Mouse (Mus musculus) brain, embryonic 14.5 days (tissue): ENCODE measurements at regions not wholly inside any gene's neighbourhood (a gene's known extent, or its start where the extent isn't known, plus 50 kb on each side); places are given as distances from the start of the nearest gene placed in this dataset.
"Not testable (repeated sequence)": the region's sequence is repeated elsewhere in the genome, so short reads cannot be mapped to it uniquely, and the experiment has no call there.

Experiments
- DNase-seq: peaks from one replicate; pipeline ENCODE4 v3.0.0-alpha.2; 2011; ENCODE audit warnings: low read depth
- CTCF ChIP-seq: fragments of 200-500 bp; IDR thresholded peaks from 2 replicates; pipeline ENCODE4 v1.5.1; 2012; ENCODE audit warnings: inconsistent platforms, mild to moderate bottlenecking, moderate library complexity, borderline replicate concordance; ENCODE audit not compliant: insufficient read depth, insufficient read length; ENCODE audit errors: extremely low read depth
- POLR2A ChIP-seq: fragments of 200-500 bp; IDR thresholded peaks from 2 replicates; pipeline ENCODE4 v1.6.1; 2012; ENCODE audit warnings: mild to moderate bottlenecking, inconsistent platforms, borderline replicate concordance; ENCODE audit not compliant: poor library complexity, insufficient read depth, insufficient read length, severe bottlenecking; ENCODE audit errors: extremely low read depth

DNA sequence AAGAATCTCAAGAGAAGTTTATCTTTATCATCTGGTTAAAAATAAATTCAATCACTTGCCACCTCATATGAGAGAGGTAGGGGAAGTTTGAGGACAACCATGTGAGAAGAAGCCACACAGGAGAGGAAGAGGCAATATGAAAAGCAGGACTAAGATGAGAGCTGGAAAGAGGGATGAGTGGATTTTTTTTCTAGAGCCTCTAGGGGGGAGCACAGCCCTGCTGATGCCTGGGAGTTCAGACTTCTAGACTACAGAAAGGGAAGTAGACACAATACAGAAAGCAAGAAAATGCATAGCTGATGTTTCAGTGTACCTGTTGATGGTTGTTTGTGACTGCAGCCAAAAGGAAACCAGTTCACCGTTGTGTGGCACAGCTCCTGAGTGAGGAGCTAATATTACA, 108.6 kb upstream of the Tacr1 start:
- no peak for DNase-seq
- TF ChIP-seq CTCF (no peak), POLR2A (no peak)

DNA sequence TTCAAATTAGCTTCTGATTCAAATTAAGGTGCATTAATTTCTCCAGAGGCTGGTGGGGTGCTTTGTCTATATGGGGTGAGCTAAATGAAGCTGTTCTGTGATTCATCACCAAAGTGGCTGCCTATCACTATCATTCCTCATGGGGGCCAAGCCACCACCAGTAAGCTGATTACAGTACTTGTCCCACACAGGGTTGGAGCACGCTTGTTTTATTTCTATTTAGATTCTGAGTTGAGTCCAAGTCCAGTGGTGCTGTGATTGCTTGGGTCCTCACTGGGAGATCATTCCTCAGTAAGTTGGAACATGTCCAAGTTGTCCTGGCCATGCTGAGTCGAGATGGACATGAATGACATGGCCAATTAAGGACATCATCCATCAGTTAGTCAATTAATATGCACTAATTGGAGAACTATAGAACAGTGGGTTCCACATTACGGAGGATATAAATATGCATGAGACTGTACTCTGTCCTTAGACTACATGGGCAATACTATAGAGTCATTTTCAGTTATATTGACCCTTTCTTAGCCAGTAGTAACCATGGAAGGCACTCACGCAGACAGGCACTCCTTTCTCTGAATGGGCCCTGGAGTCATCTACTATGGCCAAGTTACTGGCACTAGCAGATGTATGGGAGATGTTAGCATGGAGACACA, 105.3 kb upstream of the Tacr1 start:
- DNase-seq = peak; percentile 66
- TF ChIP-seq CTCF = no peak
- TF ChIP-seq POLR2A = no peak

DNA sequence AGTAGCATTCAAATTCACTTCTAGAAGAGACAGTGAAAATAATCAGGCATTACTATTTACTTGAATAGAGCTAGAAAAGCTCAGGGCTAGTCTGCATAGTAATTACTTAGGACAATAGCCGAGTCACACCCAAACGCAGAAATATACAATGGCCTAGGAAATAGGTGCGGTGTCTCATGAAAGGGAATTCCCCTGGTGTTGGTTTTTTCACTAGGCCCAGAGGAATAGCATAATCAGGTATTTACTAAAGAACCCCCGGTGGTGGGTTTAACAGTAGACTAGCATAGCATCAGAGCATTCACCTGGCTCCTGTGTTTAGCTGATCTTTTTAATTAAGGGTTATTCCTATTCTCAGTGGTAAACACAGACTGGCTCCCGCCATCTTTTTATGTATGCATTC, 99.9 kb upstream of the Tacr1 start:
- not testable (repeated sequence) for DNase-seq

DNA sequence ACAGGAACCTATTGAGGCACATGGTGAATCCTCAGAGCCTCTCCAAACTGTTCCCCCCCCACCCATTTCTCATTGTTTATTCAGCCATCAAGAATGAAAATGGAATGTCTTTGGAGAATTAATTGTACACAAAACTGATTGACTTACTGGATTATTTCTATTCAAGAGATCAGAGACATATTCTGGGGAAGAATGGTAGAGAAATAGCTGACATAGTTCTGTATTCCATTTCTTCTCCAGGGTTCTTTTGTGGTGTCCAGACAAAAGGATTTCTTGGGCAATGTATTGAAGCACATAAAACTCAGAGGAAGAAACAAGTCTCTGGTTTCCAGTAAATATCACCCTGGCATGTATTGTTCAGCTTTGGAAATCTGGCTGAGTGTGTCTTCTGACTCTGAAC, 88.4 kb upstream of the Tacr1 start:
- no peak for DNase-seq
- TF ChIP-seq POLR2A = no peak
- no peak for TF ChIP-seq CTCF
